Mouse (Mus musculus): ENCODE measurements around the gene Qser1. TPM values are rescaled to one million over a fixed set of nuclear protein-coding genes. Genes with fewer than 3 reads are reported as not detected.
A peak's percentile ranks its signal among the peaks of the same experiment; 100 is the strongest.
"Not testable (repeated sequence)": the region's sequence is repeated elsewhere in the genome, so short reads cannot be mapped to it uniquely, and the experiment has no call there.

The Qser1 gene
- polyA plus RNA-seq (2017; shearing (Covaris generic)) = 1 to 10 TPM in 1 of 2 experiments, under 1 TPM in 1; 0.93 to 1.2 TPM

GRCm38 (mm10) chr2:104816371-104816827 lies at the start of gene Qser1:
Gene Qser1, minus strand, starts transcription at chr2:104816760.
- ATAC-seq = no peak

GRCm38 (mm10) chr2:104864176-104864860 lies 47.8 kb upstream of the Qser1 start:
- ATAC-seq = no peak

GRCm38 (mm10) chr2:104860426-104860825 lies 43.9 kb upstream of the Qser1 start:
- no peak for ATAC-seq

- ATAC-seq = no peak
These were observed 42.5 kb upstream of the Qser1 start for GRCm38 (mm10) chr2:104859060-104859459.

- ATAC-seq = not testable (repeated sequence)
These were observed 41.5 kb upstream of the Qser1 start for GRCm38 (mm10) chr2:104858083-104858482.

- ATAC-seq = no peak
These were observed 39.7 kb upstream of the Qser1 start for GRCm38 (mm10) chr2:104856218-104856617.

GRCm38 (mm10) chr2:104855732-104856131 lies 39.2 kb upstream of the Qser1 start:
- no peak for ATAC-seq

GRCm38 (mm10) chr2:104854836-104855235 lies 38.3 kb upstream of the Qser1 start:
- ATAC-seq = no peak

- ATAC-seq = no peak
These were observed 36.0 kb upstream of the Qser1 start for GRCm38 (mm10) chr2:104852546-104852945.

- no peak for ATAC-seq
These were observed 35.1 kb upstream of the Qser1 start for GRCm38 (mm10) chr2:104851686-104852085.

GRCm38 (mm10) chr2:104849991-104850359 lies 33.4 kb upstream of the Qser1 start:
- peak; percentile 38 for ATAC-seq

- peak; percentile 44 for ATAC-seq
These were observed 32.9 kb upstream of the Qser1 start, which contains the start of gene Prrg4 for GRCm38 (mm10) chr2:104849276-104849990. Gene Prrg4, minus strand, starts transcription at chr2:104849876.

- ATAC-seq = peak; percentile 47
These were observed 31.9 kb upstream of the Qser1 start for GRCm38 (mm10) chr2:104848235-104849161.

- peak; percentile 33 for ATAC-seq
These were observed 31.1 kb upstream of the Qser1 start for GRCm38 (mm10) chr2:104847645-104848044.

GRCm38 (mm10) chr2:104846638-104847414 lies 30.3 kb upstream of the Qser1 start:
- no peak for ATAC-seq

- no peak for ATAC-seq
These were observed 26.0 kb upstream of the Qser1 start for GRCm38 (mm10) chr2:104842559-104842958.

- ATAC-seq = no peak
These were observed 25.2 kb upstream of the Qser1 start for GRCm38 (mm10) chr2:104841736-104842135.

- no peak for ATAC-seq
These were observed 24.4 kb upstream of the Qser1 start for GRCm38 (mm10) chr2:104840974-104841373.

- ATAC-seq = no peak
These were observed 15.9 kb upstream of the Qser1 start for GRCm38 (mm10) chr2:104832486-104832885.

GRCm38 (mm10) chr2:104826191-104826590 lies 9.6 kb upstream of the Qser1 start:
- ATAC-seq = no peak

- ATAC-seq = not testable (repeated sequence)
These were observed 2.2 kb upstream of the Qser1 start for GRCm38 (mm10) chr2:104818763-104819162.

All from activated CD4-positive, CD25-positive, alpha-beta regulatory T cell, adult 4 months (primary cell).